Mouse (Mus musculus) kidney, embryonic 15.5 days (tissue): ENCODE data around the gene 2010315B03Rik. TPM values are rescaled to one million over a fixed set of nuclear protein-coding genes. Genes with fewer than 3 reads are reported as not detected.
A peak's percentile ranks its signal among the peaks of the same experiment; 100 is the strongest.

Source experiments
- ATAC-seq: fragments of 200-750 bp; cut with Nextera tagmentation; replicated peaks from 2 replicates; pipeline ENCODE4 v1.8.0; 2017; ENCODE audit warnings: moderate TSS enrichment; ENCODE audit not compliant: low FRiP score
- H3K27ac ChIP-seq: fragments of 300-500 bp; sonication (generic); 2 replicates; pipeline ENCODE4 v1.5.1; 2015; ENCODE audit warnings: mild to moderate bottlenecking, inconsistent platforms
- H3K27me3 ChIP-seq: fragments of 300-500 bp; sonication (generic); 2 replicates; pipeline ENCODE4 v1.6.1; 2015; ENCODE audit warnings: inconsistent platforms
- H3K36me3 ChIP-seq: fragments of 300-500 bp; sonication (generic); 2 replicates; pipeline ENCODE4 v1.6.1; 2015; ENCODE audit warnings: inconsistent platforms
- H3K4me1 ChIP-seq: fragments of 300-500 bp; sonication (generic); 2 replicates; pipeline ENCODE4 v1.6.1; 2015; ENCODE audit warnings: inconsistent platforms
- H3K4me2 ChIP-seq: fragments of 300-500 bp; sonication (generic); 2 replicates; pipeline ENCODE4 v1.6.1; 2015; ENCODE audit warnings: moderate library complexity, mild to moderate bottlenecking, inconsistent platforms
- H3K4me3 ChIP-seq: fragments of 300-500 bp; sonication (generic); replicated peaks from 2 replicates; pipeline ENCODE4 v1.5.1; 2015; ENCODE audit warnings: mild to moderate bottlenecking, inconsistent platforms
- H3K9ac ChIP-seq: fragments of 300-500 bp; sonication (generic); 2 replicates; pipeline ENCODE4 v1.6.1; 2015; ENCODE audit warnings: mild to moderate bottlenecking, inconsistent platforms
- H3K9me3 ChIP-seq: fragments of 300-500 bp; sonication (generic); replicated peaks from 2 replicates; pipeline ENCODE4 v1.6.1; 2016; ENCODE audit warnings: inconsistent platforms
- WGBS: fragments of 180-500 bp; shearing (Covaris S2); methylation state at CpG from one replicate; pipeline ENCODE4 v1.1.7; 2015; ENCODE audit warnings: mixed read lengths; 5-methylcytosine and 5-hydroxymethylcytosine counted together
- polyA plus RNA-seq: library from polyadenylated mRNA; unstranded; fragments of >200 nt; fragmentation: Nextera tagmentation; extraction: Ambion mirVana; gene quantifications from 2 replicates; pipeline ENCODE4 v1.2.1, GENCODE M21; 2015

Gene 2010315B03Rik
- polyA plus RNA-seq: 11.2 and 11.5 TPM in 2 replicates

DNA sequence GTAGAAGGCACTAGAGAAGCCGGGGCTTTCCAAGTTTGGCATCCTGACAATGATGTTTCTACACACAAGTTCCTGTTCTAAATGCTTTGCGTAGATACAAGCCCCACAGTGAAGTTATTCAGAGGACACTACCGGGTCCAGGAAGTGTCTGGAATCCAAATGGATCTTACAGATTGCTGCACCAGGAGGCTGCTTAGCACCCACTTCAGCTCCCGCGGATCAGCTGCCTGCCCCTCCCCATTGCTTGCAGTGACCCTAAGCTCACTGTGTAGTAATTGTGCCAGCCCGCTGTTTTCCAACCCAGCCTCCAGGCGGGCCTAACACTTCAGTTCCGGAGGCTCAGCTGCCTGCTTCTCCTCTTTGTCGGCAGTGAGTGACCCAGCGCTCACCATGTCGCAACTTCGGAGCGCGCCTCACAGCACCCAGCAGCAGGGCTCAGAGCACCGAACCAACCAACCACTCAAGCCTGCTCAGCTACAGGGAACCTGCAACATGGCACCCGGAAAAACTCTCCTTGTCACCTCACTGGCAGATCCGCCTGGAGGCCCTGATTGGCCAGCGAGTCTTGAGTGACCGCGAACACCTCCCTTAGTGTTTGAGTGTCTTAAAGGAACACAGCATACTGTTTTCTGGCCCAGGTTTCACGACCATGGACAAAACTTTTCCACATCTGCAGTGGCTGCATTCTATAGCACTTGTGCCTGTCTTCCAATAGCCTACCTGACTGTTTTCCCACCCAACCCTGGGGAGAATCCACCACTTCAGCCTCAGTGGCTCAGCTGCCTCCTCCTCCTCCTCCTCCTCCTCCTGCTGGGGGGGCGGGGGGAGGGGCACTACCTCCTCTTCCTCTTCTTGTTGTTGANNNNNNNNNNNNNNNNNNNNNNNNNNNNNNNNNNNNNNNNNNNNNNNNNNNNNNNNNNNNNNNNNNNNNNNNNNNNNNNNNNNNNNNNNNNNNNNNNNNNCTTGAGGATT, at the start of gene 2010315B03Rik:
Gene 2010315B03Rik (minus strand): TSS at position 526 of the 972 bp plus-strand sequence.
- Histone ChIP-seq H3K36me3 (no peaks in the 10 kb centered on the region), H3K4me2 (peak within 1 kb of the TSS; percentile 61), H3K4me1 (peaks cover 4% of the 10 kb centered on the region), H3K9me3 (no peaks in the 10 kb centered on the region), H3K27me3 (no peaks in the 10 kb centered on the region), H3K4me3 (peak within 1 kb of the TSS; percentile 79), H3K9ac (peak within 1 kb of the TSS; percentile 74), H3K27ac (peak within 1 kb of the TSS; percentile 97)
- ATAC-seq: peak; percentile 100
- WGBS: 1% methylated on average over 21 of the region's 22 CpGs

DNA sequence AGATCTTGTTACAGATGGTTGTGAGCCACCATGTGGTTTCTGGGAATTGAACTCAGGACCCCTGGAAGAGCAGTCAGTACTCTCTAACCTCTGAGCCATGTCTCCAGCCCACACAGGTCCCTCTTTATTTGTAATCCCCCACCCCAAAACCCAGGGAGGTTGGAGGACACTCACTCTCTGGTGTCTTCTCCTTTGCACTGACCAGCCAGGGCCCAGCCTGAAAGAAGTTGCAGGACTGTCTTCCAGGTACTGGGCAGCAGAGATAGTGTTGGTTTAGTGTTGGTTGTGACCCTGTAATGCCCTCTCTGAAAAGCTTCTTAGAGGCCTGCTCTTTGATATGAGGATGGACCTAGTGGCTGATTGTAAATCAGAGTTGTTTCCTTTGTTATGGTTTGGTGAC, 994 bp downstream of the 2010315B03Rik start:
- peaks cover 4% of the 10 kb centered on the region for H3K4me1 ChIP-seq
- peak overlapping the region; percentile 97 for H3K27ac ChIP-seq
- H3K36me3 ChIP-seq: no peaks in the 10 kb centered on the region
- peak overlapping the region; percentile 79 for H3K4me3 ChIP-seq
- peak; percentile 34; the same call in 1 of the 2 replicates for ATAC-seq
- peak overlapping the region; percentile 61 for H3K4me2 ChIP-seq
- H3K9ac ChIP-seq: 0 out of 2 replicates have a peak overlapping the region, but pooled peaks have one; percentile 74
- no peaks in the 10 kb centered on the region for H3K27me3 ChIP-seq
- no peaks in the 10 kb centered on the region for H3K9me3 ChIP-seq

DNA sequence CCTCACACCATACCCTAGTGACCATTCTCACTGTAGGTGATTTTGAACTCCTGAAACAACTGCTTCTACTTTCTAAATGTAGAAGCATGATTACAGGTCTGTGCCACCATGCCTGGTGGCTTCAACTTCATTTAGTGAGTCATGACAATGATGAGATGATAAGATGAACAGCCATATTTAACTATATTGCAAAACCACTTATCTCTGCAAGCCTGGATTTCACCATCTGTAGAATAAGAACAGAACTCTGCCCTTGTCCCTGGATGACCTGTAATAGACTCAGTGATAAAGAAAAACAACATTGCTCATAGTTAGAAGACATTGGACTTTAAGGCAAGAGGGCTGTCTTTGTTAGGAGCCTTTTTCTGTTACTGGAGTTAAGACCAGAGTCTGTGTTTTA, 24.2 kb downstream of the 2010315B03Rik start:
- H3K36me3 ChIP-seq: peaks cover 16% of the 10 kb centered on the region
- no peaks in the 10 kb centered on the region for H3K27me3 ChIP-seq
- no peak overlapping the region for H3K9ac ChIP-seq
- H3K4me3 ChIP-seq: no peak overlapping the region
- H3K4me1 ChIP-seq: no peaks in the 10 kb centered on the region
- H3K27ac ChIP-seq: no peak overlapping the region
- no peak overlapping the region for H3K4me2 ChIP-seq
- ATAC-seq: no peak
- H3K9me3 ChIP-seq: 0 out of 2 replicates have a peak, but pooled peaks cover under 1% of the 10 kb centered on the region

DNA sequence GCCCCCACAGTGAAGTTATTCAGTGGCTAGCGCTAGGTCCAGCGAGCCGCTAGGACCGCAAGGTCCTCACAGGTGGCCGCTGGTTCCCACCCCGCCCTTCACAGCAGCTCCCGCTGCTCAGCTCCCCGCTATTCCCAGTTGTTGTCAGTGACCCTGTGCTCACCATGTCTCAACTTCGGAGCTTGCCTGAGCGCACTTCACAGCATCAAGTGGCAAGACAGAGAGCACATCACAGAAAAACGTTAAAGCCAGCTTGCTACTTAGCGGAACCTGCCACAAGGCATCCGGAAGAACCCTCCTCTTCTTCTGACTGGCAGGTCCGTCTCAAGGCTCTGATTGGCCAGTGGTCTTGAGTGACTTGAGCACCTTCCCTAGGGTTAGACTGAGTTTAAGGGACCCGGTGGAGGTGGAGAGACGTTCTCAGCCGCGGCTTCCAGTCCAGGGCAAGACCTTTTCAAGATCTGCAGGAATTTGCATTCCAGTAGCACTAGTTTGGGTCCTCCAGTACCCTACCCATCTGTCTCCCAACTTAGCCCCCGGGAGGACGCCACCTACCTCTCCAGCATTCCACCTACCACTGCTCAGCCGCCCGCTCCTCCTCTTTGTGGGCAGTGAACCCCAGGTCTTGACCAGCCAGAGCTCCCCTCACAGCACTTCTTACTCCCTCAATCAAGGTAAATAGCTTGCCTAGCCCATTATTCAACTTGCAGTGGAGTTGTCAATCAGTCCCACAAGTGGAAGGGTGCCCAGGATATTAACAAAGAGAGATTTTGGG, 30.4 kb downstream of the 2010315B03Rik start:
- Histone ChIP-seq H3K36me3 (peaks cover 15% of the 10 kb centered on the region), H3K4me1 (peaks cover 19% of the 10 kb centered on the region), H3K4me2 (peak overlapping the region; percentile 70), H3K27ac (peak overlapping the region; percentile 90), H3K9me3 (no peaks in the 10 kb centered on the region), H3K27me3 (no peaks in the 10 kb centered on the region), H3K4me3 (peak overlapping the region; percentile 85), H3K9ac (peak overlapping the region; percentile 71)
- ATAC-seq: peak; percentile 99
- under 1% methylated on average over 22 of the region's 22 CpGs for WGBS

GRCm38 (mm10) chr9:124281448-124281791, 31.1 kb downstream of the 2010315B03Rik start:
- Histone ChIP-seq H3K9me3 (0 out of 2 replicates have a peak, but pooled peaks cover 3% of the 10 kb centered on the region), H3K4me1 (peaks cover 19% of the 10 kb centered on the region), H3K9ac (peak overlapping the region; percentile 71), H3K27me3 (no peaks in the 10 kb centered on the region), H3K27ac (peak overlapping the region; percentile 90), H3K36me3 (peaks cover 18% of the 10 kb centered on the region), H3K4me3 (peak overlapping the region; percentile 85), H3K4me2 (peak overlapping the region; percentile 70)
- WGBS: 18% methylated on average over 1 of the region's 1 CpGs
- no peak for ATAC-seq

- H3K27ac ChIP-seq: peak overlapping the region; percentile 90; the same call in 1 of the 2 replicates
- H3K4me1 ChIP-seq: peaks cover 19% of the 10 kb centered on the region
- peak overlapping the region; percentile 85 for H3K4me3 ChIP-seq
- peaks cover 18% of the 10 kb centered on the region for H3K36me3 ChIP-seq
- no peaks in the 10 kb centered on the region for H3K27me3 ChIP-seq
- 0 out of 2 replicates have a peak overlapping the region, but pooled peaks have one; percentile 71 for H3K9ac ChIP-seq
- ATAC-seq: no peak
- peak overlapping the region; percentile 70 for H3K4me2 ChIP-seq
- WGBS: 45% methylated on average over 2 of the region's 2 CpGs
- 0 out of 2 replicates have a peak, but pooled peaks cover 4% of the 10 kb centered on the region for H3K9me3 ChIP-seq
These were observed 31.7 kb downstream of the 2010315B03Rik start for GRCm38 (mm10) chr9:124280576-124281447.

DNA sequence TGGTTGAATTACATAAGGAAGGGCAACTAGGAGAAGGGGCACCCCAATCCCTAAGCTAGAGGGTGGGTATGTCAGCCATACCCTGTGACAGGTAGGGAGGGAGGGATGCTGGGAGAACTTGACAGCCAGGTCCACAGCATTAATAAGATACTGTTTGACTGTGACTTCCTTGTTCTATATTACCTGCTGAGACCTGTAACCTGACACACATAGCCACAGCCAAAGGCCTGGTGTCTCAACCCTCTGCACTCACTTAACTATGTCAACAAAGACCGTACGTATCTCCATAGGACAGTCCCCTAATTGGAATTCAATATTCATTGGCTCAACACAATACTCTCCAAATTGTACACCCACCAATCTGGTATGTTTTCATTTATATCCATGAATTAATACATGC, 33.2 kb downstream of the 2010315B03Rik start:
- H3K4me3 ChIP-seq: no peak overlapping the region
- H3K4me1 ChIP-seq: peaks cover 19% of the 10 kb centered on the region
- H3K36me3 ChIP-seq: peaks cover 30% of the 10 kb centered on the region
- no peak overlapping the region for H3K9ac ChIP-seq
- no peak overlapping the region for H3K27ac ChIP-seq
- H3K9me3 ChIP-seq: peaks cover 17% of the 10 kb centered on the region
- WGBS: 33% methylated on average over 2 of the region's 2 CpGs
- ATAC-seq: no peak
- H3K27me3 ChIP-seq: no peaks in the 10 kb centered on the region
- H3K4me2 ChIP-seq: no peak overlapping the region

DNA sequence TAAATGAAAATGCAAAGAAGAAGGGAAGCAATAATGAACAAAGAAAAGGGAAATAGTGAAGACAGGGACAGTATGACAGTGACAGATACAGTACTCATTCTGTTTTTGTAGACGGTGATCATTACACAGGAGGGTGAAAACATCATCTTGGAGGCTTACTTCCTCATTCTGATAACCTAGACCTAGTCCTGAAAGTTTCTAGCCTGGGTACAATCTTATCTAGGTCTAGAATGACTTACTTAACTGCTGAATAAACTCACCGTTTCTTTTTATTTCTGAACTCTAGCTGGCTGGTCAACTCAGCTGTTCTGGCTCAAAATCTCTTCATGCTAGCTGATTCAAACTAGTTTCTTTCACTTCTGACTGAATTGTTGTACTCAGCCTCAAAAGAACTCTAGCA, 37.4 kb downstream of the 2010315B03Rik start:
- Histone ChIP-seq H3K27me3 (no peaks in the 10 kb centered on the region), H3K9ac (no peak overlapping the region), H3K36me3 (peaks cover 62% of the 10 kb centered on the region), H3K4me2 (no peak overlapping the region), H3K4me1 (no peaks in the 10 kb centered on the region), H3K27ac (no peak overlapping the region), H3K4me3 (no peak overlapping the region), H3K9me3 (peaks cover 38% of the 10 kb centered on the region)
- WGBS: 91% methylated on average over 2 of the region's 2 CpGs
- ATAC-seq: no peak

DNA sequence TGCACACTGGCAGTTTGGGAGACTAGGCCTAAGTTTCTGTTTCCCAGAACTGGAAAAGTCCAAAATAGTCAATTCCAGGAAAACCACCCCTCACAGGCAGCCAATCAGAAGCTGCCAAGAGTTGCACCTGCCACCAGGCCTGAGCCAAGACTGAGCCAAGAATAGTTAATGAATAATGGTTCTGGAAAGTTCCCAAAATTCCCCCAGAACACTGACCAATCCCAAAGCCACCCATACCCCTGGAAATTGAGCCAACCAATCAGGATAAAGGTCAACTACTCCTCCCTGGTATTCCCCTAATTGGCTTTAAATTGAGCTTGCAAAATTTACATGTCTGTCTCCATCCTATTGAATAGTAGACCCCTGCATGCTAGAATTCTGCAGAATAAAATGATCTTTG, 39.3 kb downstream of the 2010315B03Rik start:
- Histone ChIP-seq H3K9ac (no peak overlapping the region), H3K4me2 (no peak overlapping the region), H3K36me3 (peaks cover 73% of the 10 kb centered on the region), H3K4me3 (no peak overlapping the region), H3K4me1 (no peaks in the 10 kb centered on the region), H3K27me3 (no peaks in the 10 kb centered on the region), H3K27ac (no peak overlapping the region), H3K9me3 (peaks cover 55% of the 10 kb centered on the region)
- ATAC-seq: no peak

- no peaks in the 10 kb centered on the region for H3K4me1 ChIP-seq
- no peak overlapping the region for H3K9ac ChIP-seq
- no peaks in the 10 kb centered on the region for H3K27me3 ChIP-seq
- ATAC-seq: peak; percentile 88
- no peak overlapping the region for H3K27ac ChIP-seq
- no peak overlapping the region for H3K4me3 ChIP-seq
- H3K9me3 ChIP-seq: peaks cover 25% of the 10 kb centered on the region
- H3K36me3 ChIP-seq: peaks cover 37% of the 10 kb centered on the region
- no peak overlapping the region for H3K4me2 ChIP-seq
- 41% methylated on average over 2 of the region's 2 CpGs for WGBS
These were observed 44.6 kb downstream of the 2010315B03Rik start for GRCm38 (mm10) chr9:124267929-124268328.

GRCm38 (mm10) chr9:124267493-124267892, 45.0 kb downstream of the 2010315B03Rik start:
- H3K27me3 ChIP-seq: no peaks in the 10 kb centered on the region
- no peaks in the 10 kb centered on the region for H3K4me1 ChIP-seq
- peaks cover 36% of the 10 kb centered on the region for H3K36me3 ChIP-seq
- H3K4me2 ChIP-seq: no peak overlapping the region
- peaks cover 23% of the 10 kb centered on the region for H3K9me3 ChIP-seq
- H3K9ac ChIP-seq: no peak overlapping the region
- no peak overlapping the region for H3K4me3 ChIP-seq
- no peak overlapping the region for H3K27ac ChIP-seq
- no peak for ATAC-seq
